Mouse (Mus musculus): ENCODE data around the gene Hps4. TPM values are rescaled to one million over a fixed set of nuclear protein-coding genes. Genes with fewer than 3 reads are reported as not detected.

The Hps4 gene
- polyA plus RNA-seq, 1 experiment from 2014 or later, result 28.8 TPM

DNA sequence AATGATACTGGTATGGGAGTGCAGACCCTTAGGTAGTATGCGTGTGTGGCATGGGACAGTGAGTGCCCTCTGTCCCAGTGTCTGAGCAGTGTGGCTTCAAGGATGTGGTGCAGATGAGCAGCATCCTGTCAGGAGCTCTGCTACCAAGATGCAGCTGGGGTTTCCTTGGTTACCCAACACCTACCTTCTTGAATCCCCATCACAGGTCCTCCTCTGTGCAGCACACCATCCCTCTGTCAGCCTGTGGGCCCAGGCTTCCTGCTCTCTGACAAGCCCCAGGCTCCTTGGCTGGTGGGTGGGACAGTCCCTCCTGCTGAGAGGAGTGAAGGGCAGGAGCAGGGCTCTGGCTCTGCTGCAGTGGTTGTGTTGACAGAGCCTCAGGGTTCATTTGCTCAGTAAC lies 34.5 kb downstream of the Hps4 start:
- no peaks in the 10 kb centered on the region for H3K27me3 ChIP-seq (replicated peaks; ENCODE audit: control insufficient read depth, insufficient read depth, low read length)
- no peaks in the 10 kb centered on the region for H3K9me3 ChIP-seq (ENCODE audit: control insufficient read depth)
- TF ChIP-seq CTCF (IDR thresholded peaks at IDR 0.05; ENCODE audit: low read depth), result no peak
- no peak overlapping the region for H3K9ac ChIP-seq (ENCODE audit: low read depth, low read length)
- H3K4me2 ChIP-seq (replicated peaks; ENCODE audit: low read depth), result no peak overlapping the region
- no peak for ATAC-seq
- H3K36me3 ChIP-seq (ENCODE audit: control insufficient read depth, insufficient read depth), result peaks cover 64% of the 10 kb centered on the region
- WGBS, result 92% methylated on average over 1 of the region's 1 CpGs
- no peaks in the 10 kb centered on the region for H3K4me1 ChIP-seq (replicated peaks; ENCODE audit: control insufficient read depth, insufficient read depth, low read length)
- no peak overlapping the region for H3K4me3 ChIP-seq (ENCODE audit: low read depth, low read length)
- H3K27ac ChIP-seq (ENCODE audit: low read depth, low read length), result no peak overlapping the region

DNA sequence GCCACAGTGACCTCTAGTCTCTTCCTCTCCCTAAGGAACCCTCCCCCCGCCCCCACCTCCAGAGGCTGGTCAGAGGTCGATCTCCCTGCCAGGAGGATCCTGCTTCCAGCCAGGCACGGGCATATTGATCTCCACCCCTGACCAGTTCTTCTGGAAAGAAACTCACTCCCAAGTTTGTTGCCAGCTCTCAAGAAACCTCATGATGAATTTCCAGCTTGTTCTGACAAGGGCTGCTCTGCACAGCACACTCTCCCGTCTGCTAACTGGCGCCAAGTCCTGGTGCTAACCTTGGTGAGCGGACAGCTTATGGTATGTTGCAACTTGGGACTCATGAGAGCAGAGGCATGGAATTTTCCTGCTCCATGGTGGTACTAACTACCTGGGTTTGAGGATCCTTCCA lies 35.8 kb downstream of the Hps4 start:
- no peaks in the 10 kb centered on the region for H3K4me1 ChIP-seq (replicated peaks; ENCODE audit: control insufficient read depth, insufficient read depth, low read length)
- no peak overlapping the region for H3K4me3 ChIP-seq (ENCODE audit: low read depth, low read length)
- TF ChIP-seq CTCF (IDR thresholded peaks at IDR 0.05; ENCODE audit: low read depth), result no peak
- no peak overlapping the region for H3K9ac ChIP-seq (ENCODE audit: low read depth, low read length)
- no peak overlapping the region for H3K4me2 ChIP-seq (replicated peaks; ENCODE audit: low read depth)
- H3K9me3 ChIP-seq (ENCODE audit: control insufficient read depth), result no peaks in the 10 kb centered on the region
- peaks cover 51% of the 10 kb centered on the region for H3K36me3 ChIP-seq (ENCODE audit: control insufficient read depth, insufficient read depth)
- 67% methylated on average over 6 of the region's 6 CpGs for WGBS
- H3K27ac ChIP-seq (ENCODE audit: low read depth, low read length), result no peak overlapping the region
- ATAC-seq, result no peak
- no peaks in the 10 kb centered on the region for H3K27me3 ChIP-seq (replicated peaks; ENCODE audit: control insufficient read depth, insufficient read depth, low read length)

DNA sequence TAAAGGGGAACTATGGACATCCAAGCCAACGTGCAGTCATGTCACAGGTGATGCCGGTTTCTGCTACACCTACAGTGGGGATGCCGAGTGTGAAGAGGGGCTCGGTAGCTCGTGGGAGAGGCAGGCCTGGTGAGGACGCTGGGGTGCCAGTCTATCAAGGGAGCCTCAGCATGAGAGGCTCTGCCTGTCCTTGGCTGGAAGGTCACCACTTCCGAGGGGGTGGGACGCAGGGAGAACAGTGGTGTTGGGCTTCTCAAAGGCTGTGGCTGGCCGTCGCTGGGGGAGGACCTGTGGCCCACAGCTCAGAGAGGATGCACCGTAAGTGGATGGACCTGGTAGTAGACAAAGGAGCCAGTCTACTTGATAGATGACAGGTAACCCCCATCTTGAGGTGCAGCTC lies 38.3 kb downstream of the Hps4 start:
- H3K9ac ChIP-seq (ENCODE audit: low read depth, low read length), result no peak overlapping the region
- H3K27me3 ChIP-seq (replicated peaks; ENCODE audit: control insufficient read depth, insufficient read depth, low read length), result no peaks in the 10 kb centered on the region
- H3K4me3 ChIP-seq (ENCODE audit: low read depth, low read length), result no peak overlapping the region
- 84% methylated on average over 11 of the region's 11 CpGs for WGBS
- no peak overlapping the region for H3K4me2 ChIP-seq (replicated peaks; ENCODE audit: low read depth)
- peaks cover 27% of the 10 kb centered on the region; the same call in 1 of the 2 replicates for H3K36me3 ChIP-seq (ENCODE audit: control insufficient read depth, insufficient read depth)
- H3K4me1 ChIP-seq (replicated peaks; ENCODE audit: control insufficient read depth, insufficient read depth, low read length), result no peaks in the 10 kb centered on the region
- no peak for ATAC-seq
- TF ChIP-seq CTCF (IDR thresholded peaks at IDR 0.05; ENCODE audit: low read depth), result no peak
- no peaks in the 10 kb centered on the region for H3K9me3 ChIP-seq (ENCODE audit: control insufficient read depth)
- no peak overlapping the region for H3K27ac ChIP-seq (ENCODE audit: low read depth, low read length)

DNA sequence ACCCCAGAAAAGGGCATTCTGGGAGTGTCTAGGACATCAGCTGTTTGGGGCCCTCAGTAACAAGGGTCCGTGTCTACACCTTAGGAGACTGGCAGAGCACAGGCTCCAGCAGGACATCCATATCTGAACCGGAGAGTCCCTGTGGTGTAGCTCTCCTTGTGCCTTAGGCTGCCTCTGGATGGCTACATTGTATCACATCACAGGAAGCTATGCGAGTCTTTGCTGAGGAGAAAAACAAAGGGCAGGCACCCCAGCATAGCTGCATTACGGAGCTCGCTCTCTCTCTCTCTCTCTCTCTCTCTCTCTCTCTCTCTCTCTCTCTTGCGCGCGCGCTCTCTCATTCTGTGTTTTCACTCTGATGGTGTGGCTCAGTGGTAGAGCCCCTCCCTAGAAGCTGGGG lies 39.2 kb downstream of the Hps4 start:
- no peak overlapping the region for H3K9ac ChIP-seq (ENCODE audit: low read depth, low read length)
- ATAC-seq, result no peak
- no peaks in the 10 kb centered on the region for H3K27me3 ChIP-seq (replicated peaks; ENCODE audit: control insufficient read depth, insufficient read depth, low read length)
- H3K4me3 ChIP-seq (ENCODE audit: low read depth, low read length), result no peak overlapping the region
- H3K36me3 ChIP-seq (ENCODE audit: control insufficient read depth, insufficient read depth), result peaks cover 20% of the 10 kb centered on the region; the same call in 1 of the 2 replicates
- H3K9me3 ChIP-seq (ENCODE audit: control insufficient read depth), result no peaks in the 10 kb centered on the region
- TF ChIP-seq CTCF (IDR thresholded peaks at IDR 0.05; ENCODE audit: low read depth), result 0 out of 2 replicates have a peak, but pooled peaks have one; percentile 5
- no peak overlapping the region for H3K27ac ChIP-seq (ENCODE audit: low read depth, low read length)
- no peaks in the 10 kb centered on the region for H3K4me1 ChIP-seq (replicated peaks; ENCODE audit: control insufficient read depth, insufficient read depth, low read length)
- 75% methylated on average over 9 of the region's 9 CpGs for WGBS
- no peak overlapping the region for H3K4me2 ChIP-seq (replicated peaks; ENCODE audit: low read depth)

DNA sequence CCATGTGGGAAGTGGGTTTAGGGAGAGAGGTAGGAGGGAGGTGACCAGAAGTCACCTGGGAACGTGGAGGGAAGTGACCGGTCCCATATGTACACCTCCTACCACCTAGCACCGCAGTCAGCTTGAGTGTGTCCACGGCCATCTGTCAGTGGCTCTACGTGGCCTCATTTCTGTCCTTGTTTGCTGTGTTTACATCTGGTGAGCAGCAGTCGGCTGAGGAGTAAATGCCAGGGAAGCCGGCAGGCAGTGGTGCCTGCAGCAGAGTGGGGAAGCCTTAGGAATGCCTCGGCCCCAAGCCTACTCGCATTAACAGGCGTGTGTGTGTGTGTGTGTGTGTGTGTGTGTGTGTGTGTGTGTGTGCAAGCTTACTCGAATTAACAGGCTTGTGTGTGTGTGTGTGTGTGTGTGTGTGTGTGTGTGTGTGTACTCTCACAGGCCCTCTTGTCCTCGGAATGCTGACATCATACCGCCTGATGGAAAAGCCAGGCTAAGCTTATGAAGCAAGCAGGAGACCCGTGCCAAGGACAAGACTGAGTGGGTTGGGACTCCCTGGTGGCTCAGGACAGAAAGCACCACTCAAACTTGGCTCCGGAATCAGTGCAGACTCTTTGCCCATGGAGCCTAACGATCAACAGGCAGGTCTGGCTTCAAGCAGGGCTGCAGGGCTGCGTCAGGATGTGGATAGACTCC lies 39.9 kb downstream of the Hps4 start:
- peaks cover 20% of the 10 kb centered on the region; the same call in 1 of the 2 replicates for H3K36me3 ChIP-seq (ENCODE audit: control insufficient read depth, insufficient read depth)
- no peaks in the 10 kb centered on the region for H3K4me1 ChIP-seq (replicated peaks; ENCODE audit: control insufficient read depth, insufficient read depth, low read length)
- no peaks in the 10 kb centered on the region for H3K27me3 ChIP-seq (replicated peaks; ENCODE audit: control insufficient read depth, insufficient read depth, low read length)
- TF ChIP-seq CTCF (IDR thresholded peaks at IDR 0.05; ENCODE audit: low read depth), result no peak
- no peak overlapping the region for H3K9ac ChIP-seq (ENCODE audit: low read depth, low read length)
- no peaks in the 10 kb centered on the region for H3K9me3 ChIP-seq (ENCODE audit: control insufficient read depth)
- no peak overlapping the region for H3K27ac ChIP-seq (ENCODE audit: low read depth, low read length)
- no peak for ATAC-seq
- WGBS, result 34% methylated on average over 17 of the region's 17 CpGs
- no peak overlapping the region for H3K4me2 ChIP-seq (replicated peaks; ENCODE audit: low read depth)
- H3K4me3 ChIP-seq (ENCODE audit: low read depth, low read length), result no peak overlapping the region

DNA sequence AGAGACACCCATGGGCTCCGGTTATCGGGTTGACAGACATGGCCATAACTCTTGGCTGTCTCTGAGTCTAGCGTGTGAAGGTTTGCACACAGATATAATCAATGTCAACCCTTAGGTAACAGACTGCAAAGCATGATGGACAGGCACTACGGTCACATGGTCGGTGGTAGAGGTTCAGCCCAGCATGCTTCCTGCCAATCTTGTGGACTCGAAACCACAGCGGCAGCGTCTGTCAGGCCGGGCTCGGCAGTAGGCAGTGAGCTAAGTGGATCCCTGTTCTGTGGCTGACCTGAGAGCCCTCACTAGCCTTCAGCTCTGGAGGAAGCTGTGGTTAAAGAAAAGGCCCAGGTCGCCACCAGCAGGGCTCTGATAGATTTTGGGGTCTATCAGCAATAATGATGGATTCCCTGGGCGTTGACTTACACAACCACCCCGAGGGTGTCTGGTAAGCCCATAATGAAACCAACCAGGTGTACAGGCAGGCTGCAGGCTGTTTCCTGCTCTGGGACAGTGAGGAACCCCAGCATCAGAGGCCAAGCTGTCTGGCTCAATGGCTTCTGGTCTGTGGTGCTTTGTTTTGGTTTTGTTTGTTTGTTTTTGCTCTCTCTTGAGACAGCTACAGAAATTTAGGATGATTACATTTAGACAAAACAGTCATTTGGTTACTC lies 42.1 kb downstream of the Hps4 start:
- no peaks in the 10 kb centered on the region for H3K9me3 ChIP-seq (ENCODE audit: control insufficient read depth)
- H3K27ac ChIP-seq (ENCODE audit: low read depth, low read length), result no peak overlapping the region
- TF ChIP-seq CTCF (IDR thresholded peaks at IDR 0.05; ENCODE audit: low read depth), result no peak
- no peak overlapping the region for H3K4me2 ChIP-seq (replicated peaks; ENCODE audit: low read depth)
- no peaks in the 10 kb centered on the region for H3K4me1 ChIP-seq (replicated peaks; ENCODE audit: control insufficient read depth, insufficient read depth, low read length)
- peaks cover 4% of the 10 kb centered on the region; the same call in 1 of the 2 replicates for H3K36me3 ChIP-seq (ENCODE audit: control insufficient read depth, insufficient read depth)
- H3K4me3 ChIP-seq (ENCODE audit: low read depth, low read length), result no peak overlapping the region
- H3K9ac ChIP-seq (ENCODE audit: low read depth, low read length), result no peak overlapping the region
- no peaks in the 10 kb centered on the region for H3K27me3 ChIP-seq (replicated peaks; ENCODE audit: control insufficient read depth, insufficient read depth, low read length)
- WGBS, result 91% methylated on average over 13 of the region's 13 CpGs
- no peak for ATAC-seq
